Mouse (Mus musculus) kidney, postnatal 25 days (tissue): ENCODE data around the gene Mypop.

Experiments used
- DNase-seq, 2 experiments: peaks; one replicate each; pipeline ENCODE4 v3.0.0; 2021; ENCODE audit warnings: mixed read lengths in 2 of 2

Mypop gene

DNA sequence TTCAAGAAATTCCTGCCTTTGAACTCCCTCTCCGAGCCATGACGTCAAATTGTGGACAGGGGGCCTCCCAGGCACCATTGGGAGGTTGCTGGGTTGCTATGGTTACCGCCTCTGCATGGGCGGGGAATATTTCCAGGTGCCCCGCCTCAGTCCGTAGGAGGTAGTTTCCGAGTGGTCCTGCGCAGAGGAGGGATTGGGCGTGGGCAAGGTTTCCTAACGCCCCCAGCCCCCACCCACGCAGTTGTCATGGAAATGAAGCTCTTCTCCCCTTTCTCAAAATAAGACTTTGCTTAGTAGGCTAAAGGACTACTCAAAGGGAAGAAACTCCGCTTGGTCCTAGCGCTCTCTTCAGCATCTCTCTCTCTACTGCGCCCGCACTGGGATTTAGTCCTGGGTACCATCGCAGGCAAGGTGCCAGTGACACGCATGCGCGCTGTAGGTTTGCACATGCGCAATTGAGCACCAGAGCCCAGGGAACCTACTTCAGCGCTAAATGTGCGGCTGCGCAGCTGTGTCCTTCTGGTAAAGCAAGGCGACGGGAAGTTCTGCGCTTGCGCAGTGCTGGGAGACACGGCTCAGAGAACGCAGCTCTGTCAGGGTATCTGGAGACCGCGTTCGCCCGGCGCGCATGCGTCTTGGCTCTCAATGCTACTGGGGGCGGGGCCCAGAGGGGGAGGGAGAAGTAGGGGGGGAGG is at the start of gene Mypop:
Gene Mypop (plus strand): TSS at position 645 of the 695 bp plus-strand sequence.
- peak; percentile 100 for DNase-seq

DNA sequence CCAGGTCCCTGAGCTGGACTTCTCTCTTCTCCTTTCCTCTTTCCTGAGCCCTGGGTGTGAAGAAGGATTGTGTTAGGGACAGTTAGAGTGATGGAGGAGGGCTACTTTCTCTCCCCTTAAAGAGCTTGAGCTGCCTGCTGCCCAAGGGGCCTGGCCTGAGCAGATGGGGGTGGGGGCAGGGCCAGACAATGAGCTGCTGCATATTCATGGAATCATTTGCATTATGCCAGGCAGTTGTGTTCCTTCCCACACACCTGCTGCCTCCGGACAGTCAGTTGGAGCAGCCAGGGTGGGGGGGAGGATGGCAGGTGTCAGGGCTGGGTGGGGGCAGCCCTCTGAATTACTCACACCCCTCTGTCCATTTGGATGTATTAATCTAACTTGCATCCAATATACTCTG is 48.7 kb upstream of the Mypop start:
- DNase-seq = no peak

GRCm38 (mm10) chr7:18942815-18943214 is 48.2 kb upstream of the Mypop start:
- DNase-seq = no peak

GRCm38 (mm10) chr7:18948151-18948550 is 42.9 kb upstream of the Mypop start:
- peak; percentile 63 to 88 for DNase-seq

GRCm38 (mm10) chr7:18949781-18950522 is 41.1 kb upstream of the Mypop start:
- no peak for DNase-seq

GRCm38 (mm10) chr7:18950523-18951315 is 40.3 kb upstream of the Mypop start:
- no peak for DNase-seq

- peak in 1 of 2 experiments; percentile 56 for DNase-seq
Observed at GRCm38 (mm10) chr7:18951397-18951796, 39.6 kb upstream of the Mypop start.

GRCm38 (mm10) chr7:18957569-18958383 is 33.3 kb upstream of the Mypop start:
- peak; percentile 49 to 63 for DNase-seq

DNA sequence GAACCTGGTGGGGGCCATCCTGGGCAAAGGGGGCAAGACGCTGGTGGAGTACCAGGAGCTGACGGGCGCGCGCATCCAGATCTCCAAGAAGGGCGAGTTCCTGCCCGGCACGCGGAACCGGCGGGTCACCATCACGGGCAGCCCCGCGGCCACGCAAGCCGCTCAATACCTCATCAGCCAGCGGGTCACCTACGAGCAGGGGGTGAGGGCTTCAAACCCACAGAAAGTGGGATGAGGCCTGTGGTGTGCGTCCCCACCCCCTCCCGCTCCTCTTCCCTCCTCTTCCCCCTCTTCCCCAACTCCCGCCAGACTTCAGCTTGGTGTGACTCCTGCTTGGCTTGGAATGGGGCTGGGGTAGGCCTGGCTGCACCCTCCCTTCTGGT is 32.7 kb upstream of the Mypop start:
- DNase-seq = no peak

- peak; percentile 68 to 72 for DNase-seq
Observed at GRCm38 (mm10) chr7:18959446-18959845, 31.6 kb upstream of the Mypop start.

DNA sequence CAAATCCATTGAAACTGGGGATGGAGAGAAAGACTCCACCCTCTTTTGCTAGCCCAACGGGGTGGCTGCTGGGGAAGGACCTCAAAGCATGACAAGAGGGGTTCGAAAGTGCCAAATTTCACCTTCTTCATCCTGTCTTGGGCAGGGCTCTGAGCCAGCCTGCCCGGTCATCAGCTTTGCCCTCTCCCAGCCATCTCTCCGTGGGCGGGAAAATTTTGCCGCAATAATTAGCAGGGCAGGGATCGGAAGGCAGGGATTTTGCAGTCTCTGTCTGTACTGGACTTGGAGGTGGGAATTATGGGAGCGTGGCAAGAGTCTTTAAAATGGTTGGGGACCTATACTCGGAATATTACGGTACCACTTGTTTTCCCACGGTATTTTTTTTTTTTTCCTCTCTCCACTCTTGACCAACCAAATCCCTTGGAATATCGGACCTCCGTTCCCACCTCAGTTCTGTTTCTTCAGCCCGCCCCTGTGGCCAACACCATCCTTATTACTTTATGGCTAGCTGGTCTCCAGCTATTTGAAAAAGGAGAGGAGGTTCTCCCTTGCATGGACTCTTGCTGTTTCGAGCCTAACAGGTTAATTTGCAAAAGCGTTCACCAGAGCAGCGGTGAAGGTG is 28.8 kb upstream of the Mypop start:
- no peak for DNase-seq

GRCm38 (mm10) chr7:18962795-18963194 is 28.2 kb upstream of the Mypop start:
- no peak for DNase-seq

DNA sequence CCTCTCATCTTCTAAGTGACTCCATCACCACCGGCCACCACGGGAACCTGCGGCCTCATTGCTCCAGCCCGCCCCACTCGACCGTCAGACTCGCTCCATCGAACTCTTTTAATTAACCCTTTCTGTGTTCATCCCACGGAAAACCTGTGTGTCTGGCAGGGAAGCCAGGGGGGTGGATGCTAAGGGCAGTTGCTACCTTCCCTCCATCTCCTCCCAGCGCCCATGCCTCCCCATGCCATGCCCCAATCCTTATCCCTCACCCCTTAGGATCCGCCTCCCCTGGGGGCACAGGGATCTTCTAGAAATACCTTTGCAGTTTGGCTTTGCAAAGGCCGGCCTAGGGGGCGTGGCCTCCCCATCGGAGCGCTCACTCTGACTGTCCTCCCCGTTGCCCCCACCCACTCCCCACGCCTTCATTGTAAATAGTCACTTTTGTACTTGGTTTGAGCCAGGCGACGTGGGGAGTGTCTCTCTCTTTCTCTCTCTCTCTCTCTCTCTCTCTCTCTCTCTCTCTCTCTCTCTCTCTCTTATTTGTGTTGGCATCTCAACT is 27.7 kb upstream of the Mypop start:
- DNase-seq = peak in 1 of 2 experiments; percentile 43

GRCm38 (mm10) chr7:18965312-18965711 is 25.7 kb upstream of the Mypop start:
- DNase-seq = no peak

- DNase-seq = no peak
Observed at GRCm38 (mm10) chr7:18967603-18968002, 23.4 kb upstream of the Mypop start.

GRCm38 (mm10) chr7:18970956-18971355 is 20.1 kb upstream of the Mypop start:
- no peak for DNase-seq

DNA sequence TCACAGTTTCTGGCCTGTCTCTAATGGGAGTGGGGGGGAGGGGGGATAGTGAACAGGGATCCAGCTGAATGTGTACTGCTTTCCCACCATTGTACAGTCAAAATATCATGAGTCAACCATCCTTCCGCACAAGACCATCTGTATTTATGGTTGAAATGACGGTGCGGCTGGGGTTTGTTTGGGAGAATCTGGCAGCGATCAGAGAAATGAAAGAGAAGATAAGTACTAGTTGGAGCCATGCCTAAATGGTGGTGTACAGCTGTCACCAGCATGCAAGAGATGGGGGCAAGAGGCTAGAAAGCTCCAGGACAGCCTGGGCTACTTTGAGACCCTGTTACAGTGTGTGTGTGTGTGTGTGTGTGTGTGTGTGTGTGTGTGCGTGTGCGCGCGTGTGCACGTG is 12.7 kb upstream of the Mypop start:
- no peak for DNase-seq

- no peak for DNase-seq
Observed at GRCm38 (mm10) chr7:18986503-18986902, 4.5 kb upstream of the Mypop start.

GRCm38 (mm10) chr7:18987100-18987499 is 3.9 kb upstream of the Mypop start, which contains the start of gene Nanos2:
Gene Nanos2, plus strand, starts transcription at chr7:18987400.
- no peak for DNase-seq

DNA sequence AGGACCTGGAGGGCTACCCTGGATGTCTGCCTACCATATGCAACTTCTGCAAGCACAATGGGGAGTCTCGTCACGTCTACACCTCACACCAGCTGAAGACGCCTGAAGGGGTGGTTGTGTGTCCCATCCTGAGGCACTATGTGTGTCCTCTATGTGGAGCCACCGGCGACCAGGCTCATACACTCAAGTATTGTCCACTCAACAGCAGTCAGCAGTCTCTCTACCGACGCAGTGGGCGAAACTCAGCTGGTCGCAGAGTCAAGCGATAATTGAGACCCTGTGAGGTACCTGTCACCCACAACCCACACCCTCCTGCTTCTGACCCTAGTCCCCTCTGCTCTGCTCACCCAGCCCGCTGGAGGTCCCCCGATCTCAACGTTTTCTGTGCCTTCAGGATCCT is 3.3 kb upstream of the Mypop start:
- DNase-seq = no peak

GRCm38 (mm10) chr7:18988780-18989179 is 2.3 kb upstream of the Mypop start:
- DNase-seq = no peak

- no peak for DNase-seq
Observed at GRCm38 (mm10) chr7:18989995-18990394, 1.1 kb upstream of the Mypop start.
